Mouse (Mus musculus) brain, embryonic 14.5 days (tissue): ENCODE measurements at regions not wholly inside any gene's neighbourhood (a gene's known extent, or its start where the extent isn't known, plus 50 kb on each side); places are given as distances from the start of the nearest gene placed in this dataset.

ENCODE experiments used
- CTCF ChIP-seq: fragments of 200-500 bp; IDR thresholded peaks from 2 replicates; pipeline ENCODE4 v1.5.1; 2012; ENCODE audit warnings: inconsistent platforms, mild to moderate bottlenecking, moderate library complexity, borderline replicate concordance; ENCODE audit not compliant: insufficient read depth, insufficient read length; ENCODE audit errors: extremely low read depth
- POLR2A ChIP-seq: fragments of 200-500 bp; IDR thresholded peaks from 2 replicates; pipeline ENCODE4 v1.6.1; 2012; ENCODE audit warnings: mild to moderate bottlenecking, inconsistent platforms, borderline replicate concordance; ENCODE audit not compliant: poor library complexity, insufficient read depth, insufficient read length, severe bottlenecking; ENCODE audit errors: extremely low read depth

DNA sequence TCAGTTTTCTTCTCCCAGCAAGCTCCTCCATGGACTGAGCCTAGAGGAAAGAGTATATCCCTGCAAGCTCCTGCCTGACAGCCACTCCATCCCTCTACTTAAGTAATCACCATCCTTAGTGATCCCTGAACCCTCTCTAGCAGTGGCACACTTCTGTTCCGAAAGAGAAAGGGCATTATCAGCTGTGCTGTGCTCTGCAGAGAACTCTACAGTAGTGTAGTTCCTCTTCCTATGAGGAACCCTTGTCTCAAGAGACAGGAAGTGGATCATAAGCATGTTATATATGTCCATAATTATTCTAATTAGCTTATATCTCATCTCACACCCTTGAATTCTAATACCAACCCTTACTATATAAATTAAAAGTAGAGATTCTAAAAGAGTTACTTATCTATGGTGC lies 259.2 kb upstream of the Thbs1 start:
- TF ChIP-seq POLR2A (no peak), CTCF (no peak)
